Mouse (Mus musculus) adrenal gland, adult 2 months (tissue): Measurements from ENCODE around the gene Kif16b. TPM values are rescaled to one million over a fixed set of nuclear protein-coding genes. Genes with fewer than 3 reads are reported as not detected.

Experiments
- DNase-seq: peaks from one replicate; pipeline ENCODE4 v3.0.0; 2021
- long read RNA-seq: library from polyadenylated mRNA; stranded (forward); transcript quantifications from one replicate; pipeline ENCODE4 v2.0.0, GENCODE M21; 2021
- polyA plus RNA-seq: library from polyadenylated mRNA; depleted of rRNA; stranded (reverse); fragments of >200 nt; gene quantifications from 2 replicates; pipeline ENCODE4 v1.2.3, GENCODE M21; 2012; rRNA removed
- total RNA-seq, 2 experiments: library from RNA; stranded (reverse); gene quantifications; 2 replicates each; pipeline ENCODE4 v1.2.3; 2021

Kif16b gene
- 10 to 100 TPM; 22.4 to 27.2 TPM for total RNA-seq
- polyA plus RNA-seq, result 6.9 and 9.7 TPM in 2 replicates
- long read RNA-seq, full-length matches to known transcripts, result 12 of 22 reads
- long read RNA-seq, partial matches to known transcripts, result 4 of 22 reads
- long read RNA-seq, other reads (novel, unspliced or antisense), result 6 of 22 reads

GRCm38 (mm10) chr2:142900862-142901805 lies at the start of gene Kif16b:
Gene Kif16b (minus strand): TSS chr2:142901531.
- peak; percentile 98 for DNase-seq

DNA sequence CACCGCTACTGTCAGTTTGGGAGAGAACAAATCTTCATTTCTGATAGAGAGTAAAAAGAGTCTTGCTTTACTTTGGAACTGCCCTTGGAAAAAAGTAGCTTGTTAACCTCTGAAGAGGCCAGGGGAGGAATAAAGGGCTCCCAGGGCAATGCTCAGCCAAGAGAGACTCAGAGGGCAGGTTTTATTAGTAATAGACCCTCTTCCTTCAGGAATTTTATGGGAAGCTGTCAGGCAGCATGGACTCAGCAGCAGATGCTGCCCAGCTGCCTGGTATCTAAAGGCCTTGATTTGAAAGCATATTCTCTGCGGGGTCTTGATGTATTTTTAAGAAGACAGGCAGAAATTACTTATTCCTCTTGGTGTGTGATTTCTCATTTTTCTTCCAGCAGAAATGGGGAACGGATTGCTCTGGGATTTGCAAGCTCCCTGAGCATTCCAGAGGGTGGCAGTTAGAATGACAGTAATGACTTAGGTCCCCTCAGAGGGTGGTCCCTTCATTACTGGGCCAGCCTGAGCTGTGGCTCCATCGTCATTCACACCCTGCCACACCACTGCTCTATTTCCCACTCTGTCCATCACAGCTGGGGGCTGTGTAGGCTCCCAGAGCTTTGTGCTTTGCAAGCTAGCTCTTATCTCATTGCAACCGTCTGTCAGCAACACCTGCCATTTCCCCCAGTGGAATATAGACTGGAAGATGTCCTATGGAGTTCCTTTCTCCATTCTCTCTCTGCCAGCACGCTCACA lies 39.7 kb upstream of the Kif16b start:
- DNase-seq, result no peak

- no peak for DNase-seq
These were observed 29.1 kb upstream of the Kif16b start for GRCm38 (mm10) chr2:142930445-142930844.

DNA sequence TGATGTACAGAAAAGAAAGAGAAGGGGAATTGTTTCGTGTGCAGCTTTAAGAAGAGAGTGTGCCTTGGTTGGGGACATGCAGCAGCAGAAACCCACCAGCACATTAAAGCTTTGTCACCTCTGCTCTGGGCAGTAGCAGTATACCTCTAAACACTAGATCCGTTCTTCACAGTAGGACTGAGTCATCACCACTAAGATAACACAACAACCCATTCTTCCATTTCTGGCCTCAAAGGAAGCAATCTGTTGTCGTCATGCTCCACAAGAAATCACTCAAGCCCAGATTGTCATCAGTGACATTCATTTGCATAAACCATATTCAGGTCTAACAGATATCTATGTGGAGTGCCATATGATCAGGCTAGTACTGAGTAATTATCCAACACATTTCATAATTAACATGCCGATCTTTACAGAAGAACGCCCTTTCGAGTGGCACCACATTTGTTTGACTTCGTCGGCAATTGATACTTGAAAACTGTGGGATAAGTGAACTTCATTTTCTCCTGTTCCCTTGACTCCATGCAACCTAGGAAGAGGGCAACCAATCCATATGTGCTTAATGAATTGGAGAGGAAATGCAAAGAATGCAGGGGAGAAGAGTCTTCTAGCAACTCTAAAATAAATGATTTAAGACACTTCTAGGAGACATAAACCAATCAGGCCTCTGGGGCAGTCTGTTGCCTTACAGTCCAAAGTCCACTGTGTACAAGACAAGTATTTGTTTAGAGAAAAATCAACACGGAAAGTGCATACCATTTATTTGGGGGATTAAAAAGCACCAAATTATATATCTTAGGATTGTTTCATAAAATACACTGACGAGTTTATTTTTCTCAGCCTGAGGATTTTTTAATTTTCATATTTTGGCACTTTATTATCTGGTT lies 28.1 kb upstream of the Kif16b start:
- no peak for DNase-seq

- no peak for DNase-seq
These were observed 9.6 kb upstream of the Kif16b start for GRCm38 (mm10) chr2:142910808-142911388.

DNA sequence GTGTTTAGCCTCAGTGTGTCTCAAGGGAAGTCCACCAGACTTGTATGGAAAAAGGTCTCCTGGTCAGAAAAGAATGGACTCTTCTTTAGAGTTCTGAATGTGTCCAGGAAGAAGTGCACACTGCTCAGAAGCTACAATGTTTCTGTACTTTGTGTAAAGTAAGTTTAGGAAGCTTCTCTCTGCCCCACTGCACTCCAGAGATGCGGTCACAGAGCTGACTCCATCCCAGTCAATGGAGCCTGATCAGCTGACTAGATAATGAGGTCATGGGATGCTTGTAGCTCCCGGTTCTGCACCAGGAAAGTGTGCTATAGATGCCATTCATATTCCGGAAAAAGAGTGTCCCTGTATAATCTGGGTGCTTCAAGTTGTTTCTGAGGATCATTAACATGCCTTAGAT lies 7.9 kb upstream of the Kif16b start:
- DNase-seq, result no peak

- DNase-seq, result no peak
These were observed 5.7 kb upstream of the Kif16b start for GRCm38 (mm10) chr2:142907056-142907455.

- DNase-seq, result peak; percentile 98
These were observed 1.9 kb upstream of the Kif16b start for GRCm38 (mm10) chr2:142902905-142903895.

- DNase-seq, result peak; percentile 10
These were observed 1.0 kb downstream of the Kif16b start for GRCm38 (mm10) chr2:142900120-142900861.

GRCm38 (mm10) chr2:142893780-142894179 lies 7.6 kb downstream of the Kif16b start:
- DNase-seq, result no peak

GRCm38 (mm10) chr2:142891283-142891682 lies 10.0 kb downstream of the Kif16b start:
- DNase-seq, result no peak

GRCm38 (mm10) chr2:142884456-142884855 lies 16.9 kb downstream of the Kif16b start:
- DNase-seq, result no peak

- no peak for DNase-seq
These were observed 17.7 kb downstream of the Kif16b start for GRCm38 (mm10) chr2:142883625-142883994.

GRCm38 (mm10) chr2:142882871-142883624 lies 18.3 kb downstream of the Kif16b start:
- no peak for DNase-seq

DNA sequence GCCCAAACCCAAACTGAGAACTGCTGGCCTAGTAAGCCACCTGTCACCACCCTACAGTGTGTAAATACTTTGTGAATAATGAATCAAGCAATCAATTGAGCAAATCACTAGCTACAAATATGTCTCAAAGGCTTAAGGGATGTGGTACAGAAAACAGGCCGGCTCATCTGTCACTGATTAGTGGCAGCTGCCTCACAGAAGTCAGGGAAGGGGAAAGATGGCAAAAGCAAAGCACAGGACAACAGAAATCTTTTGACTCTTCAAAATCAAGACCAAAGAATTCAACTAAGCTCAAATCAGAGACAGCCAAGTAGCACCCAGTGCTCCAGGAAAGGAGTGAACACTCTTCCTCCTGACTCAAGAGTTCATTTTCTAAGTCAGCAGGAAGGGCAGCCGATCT lies 18.9 kb downstream of the Kif16b start:
- no peak for DNase-seq

GRCm38 (mm10) chr2:142881177-142881576 lies 20.2 kb downstream of the Kif16b start:
- no peak for DNase-seq

DNA sequence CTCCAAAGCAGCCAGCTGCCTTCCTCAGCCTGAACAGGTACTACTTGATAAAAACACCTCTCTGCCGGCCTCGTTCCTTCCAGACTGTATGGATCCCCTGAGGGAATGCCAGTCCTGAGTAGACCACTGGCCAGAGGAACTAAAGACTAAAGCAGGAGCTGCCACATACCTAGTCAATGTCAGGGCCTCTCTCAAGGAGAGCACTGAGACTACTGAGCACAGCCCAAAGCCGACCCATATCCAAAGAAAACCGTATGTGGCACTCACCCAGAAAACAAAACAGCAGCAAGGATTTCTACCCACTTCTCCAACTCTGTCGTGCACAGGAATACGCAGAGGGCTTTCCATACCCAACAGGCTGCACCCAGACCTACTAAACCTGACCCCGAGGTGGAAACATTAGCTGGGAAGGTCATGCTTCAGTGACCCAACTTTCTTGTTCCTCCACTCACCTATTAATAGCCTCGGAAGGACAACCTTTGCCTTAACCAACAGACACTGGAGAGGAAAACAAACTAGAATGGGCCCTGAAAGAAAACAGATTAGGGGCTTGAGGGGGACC lies 22.0 kb downstream of the Kif16b start:
- DNase-seq, result no peak

- DNase-seq, result no peak
These were observed 24.7 kb downstream of the Kif16b start for GRCm38 (mm10) chr2:142876636-142877035.
